Mouse (Mus musculus): ENCODE data around the gene Irf8. TPM values are rescaled to one million over a fixed set of nuclear protein-coding genes. Genes with fewer than 3 reads are reported as not detected.

The Irf8 gene
- total RNA-seq (2022): 10 to 100 TPM; 19.5 to 46.7 (median 34.6) TPM

DNA sequence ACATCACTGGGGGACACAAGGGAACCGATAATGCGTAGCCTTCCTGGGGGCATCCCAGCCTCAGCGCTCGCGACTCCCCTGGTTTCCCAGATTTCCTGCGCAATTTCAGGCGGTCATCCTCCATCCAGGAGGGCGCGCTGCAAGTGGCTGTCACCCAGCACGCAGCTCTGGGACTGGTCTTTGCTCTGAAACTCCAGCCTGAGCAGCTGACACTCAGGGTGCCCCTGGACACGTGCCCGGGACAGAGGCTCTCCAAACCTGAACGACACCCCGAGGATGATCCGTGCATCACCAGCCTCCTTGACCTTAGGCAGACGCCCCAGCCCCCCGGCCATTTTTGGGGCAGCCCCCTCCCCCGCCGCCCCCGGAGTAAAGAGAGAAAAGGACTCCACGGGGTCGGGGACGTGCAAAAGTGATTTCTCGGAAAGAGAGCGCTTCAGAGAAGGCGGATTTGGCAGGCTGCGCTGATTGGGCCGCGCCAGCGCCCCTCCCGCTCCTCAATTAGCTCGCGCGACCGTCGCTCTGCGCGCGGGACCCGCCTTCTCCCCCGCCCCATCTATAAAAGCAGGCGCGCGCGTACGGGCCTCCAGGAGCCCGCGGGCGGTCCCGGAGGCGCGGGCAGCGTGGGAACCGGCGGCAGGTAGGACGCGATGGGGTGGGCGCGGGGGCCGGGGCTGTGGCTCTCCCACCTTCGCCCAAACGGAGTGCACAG, at the start of gene Irf8:
TSS of gene Irf8 (plus strand) at position 589 of the 712 bp plus-strand sequence.
- DNase-seq: peak; percentile 84

DNA sequence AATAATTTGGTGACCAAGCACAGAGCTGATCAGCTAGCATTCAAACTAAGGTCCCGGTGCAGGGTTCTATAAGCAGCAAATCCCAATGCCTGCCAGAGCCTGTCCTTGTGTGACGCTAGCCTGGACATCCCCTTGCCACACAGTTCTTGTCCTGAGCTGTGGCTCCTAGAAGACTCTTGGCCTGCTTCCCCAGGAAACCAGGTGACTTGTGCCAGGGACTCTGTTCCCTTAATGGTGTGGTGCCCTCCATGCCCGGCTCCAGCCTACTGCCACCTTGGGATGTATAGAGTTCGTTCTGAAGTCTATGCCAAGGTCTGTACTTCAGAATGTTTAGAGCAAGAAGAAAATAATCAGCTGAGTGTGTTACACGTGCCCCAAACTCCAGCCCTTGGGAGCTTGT, 49.6 kb upstream of the Irf8 start:
- DNase-seq: no peak

DNA sequence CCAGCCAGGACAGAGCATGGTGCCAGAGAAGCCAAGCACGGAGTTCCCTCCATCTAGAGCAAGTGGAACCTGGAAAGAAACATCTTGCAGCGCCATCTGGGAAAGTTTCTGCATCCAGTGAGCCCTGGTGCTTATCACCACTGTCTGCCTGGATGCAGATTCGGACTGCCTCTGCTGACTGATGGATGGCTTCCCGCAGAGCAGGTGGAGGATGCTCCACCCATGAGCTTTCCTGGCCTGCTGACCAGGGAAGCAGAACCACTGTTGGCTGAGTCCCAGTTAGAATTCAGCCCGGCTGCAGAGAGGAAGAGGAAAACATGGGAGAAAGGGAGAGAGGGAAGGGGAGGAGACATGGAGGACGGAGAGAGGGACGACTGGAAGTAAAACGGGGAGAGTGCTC, 48.4 kb upstream of the Irf8 start:
- no peak for DNase-seq

DNA sequence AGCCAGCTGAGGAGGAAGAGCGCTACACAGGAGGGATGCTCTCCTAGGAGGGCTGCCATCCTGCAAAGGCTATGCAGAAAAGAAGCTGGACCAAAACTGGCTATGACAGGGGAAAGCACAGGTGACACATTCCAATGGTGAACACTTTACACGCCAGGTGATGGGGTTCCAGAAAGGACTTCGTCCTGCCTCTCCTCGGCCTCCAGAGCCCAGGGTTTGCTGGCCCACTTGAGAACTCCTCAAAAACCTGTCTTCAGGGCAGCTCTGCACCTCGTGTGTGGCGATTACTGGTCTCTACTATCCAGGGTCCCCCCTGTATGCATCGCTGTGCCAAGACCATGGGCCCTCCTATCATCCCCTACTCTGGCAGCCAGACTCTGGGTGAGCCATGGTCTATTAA, 47.6 kb upstream of the Irf8 start:
- no peak for DNase-seq

DNA sequence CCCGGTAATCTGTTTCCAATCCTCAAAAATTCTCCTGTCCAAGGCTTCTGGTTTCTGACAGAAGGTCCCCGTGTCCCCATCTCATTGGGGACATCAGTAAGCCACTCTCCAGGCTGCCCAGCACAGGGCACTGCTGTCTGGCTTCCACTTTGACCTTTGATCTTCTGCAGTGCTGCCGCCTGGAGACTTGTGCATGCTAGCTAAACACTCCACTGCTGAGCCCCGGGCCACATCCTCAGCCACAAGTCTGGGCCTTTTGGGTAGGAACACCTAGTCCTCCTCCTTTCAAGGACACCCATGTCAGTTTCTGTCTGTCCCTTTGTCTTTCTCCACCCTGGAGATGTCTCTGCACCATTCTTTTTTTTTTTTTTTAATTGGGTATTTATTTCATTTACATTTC, 43.2 kb upstream of the Irf8 start:
- DNase-seq: no peak

DNA sequence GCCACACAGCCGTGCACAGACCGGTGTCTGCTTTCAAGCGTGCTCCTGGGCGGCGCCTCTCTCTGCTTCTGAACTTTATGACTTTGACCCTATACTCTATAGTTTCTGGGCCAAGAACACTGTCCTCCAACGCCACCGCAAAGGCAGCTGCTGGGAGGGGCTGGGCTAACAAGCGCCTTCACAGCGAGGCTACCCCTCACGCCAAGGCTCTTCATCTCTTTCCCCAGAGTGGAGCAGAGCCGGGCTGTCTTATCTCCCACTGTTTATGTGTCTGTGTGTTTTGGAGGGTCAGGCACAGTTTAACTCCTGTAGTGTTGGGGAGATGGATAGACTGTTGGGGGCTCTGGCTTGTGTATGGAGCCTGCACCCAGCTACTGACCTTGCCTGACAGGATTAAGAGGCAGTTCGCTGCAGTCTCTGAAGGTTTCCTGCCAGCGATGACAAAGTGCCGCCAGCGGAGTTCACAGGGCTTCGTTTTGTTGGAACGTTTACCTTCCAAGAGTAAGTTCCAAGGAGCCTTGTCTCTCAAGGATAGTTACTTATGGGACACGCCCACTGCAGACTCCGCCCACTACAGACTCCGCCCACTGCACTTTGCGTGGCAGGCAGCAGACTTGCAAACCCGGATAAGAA, 42.2 kb upstream of the Irf8 start:
- DNase-seq: no peak

DNA sequence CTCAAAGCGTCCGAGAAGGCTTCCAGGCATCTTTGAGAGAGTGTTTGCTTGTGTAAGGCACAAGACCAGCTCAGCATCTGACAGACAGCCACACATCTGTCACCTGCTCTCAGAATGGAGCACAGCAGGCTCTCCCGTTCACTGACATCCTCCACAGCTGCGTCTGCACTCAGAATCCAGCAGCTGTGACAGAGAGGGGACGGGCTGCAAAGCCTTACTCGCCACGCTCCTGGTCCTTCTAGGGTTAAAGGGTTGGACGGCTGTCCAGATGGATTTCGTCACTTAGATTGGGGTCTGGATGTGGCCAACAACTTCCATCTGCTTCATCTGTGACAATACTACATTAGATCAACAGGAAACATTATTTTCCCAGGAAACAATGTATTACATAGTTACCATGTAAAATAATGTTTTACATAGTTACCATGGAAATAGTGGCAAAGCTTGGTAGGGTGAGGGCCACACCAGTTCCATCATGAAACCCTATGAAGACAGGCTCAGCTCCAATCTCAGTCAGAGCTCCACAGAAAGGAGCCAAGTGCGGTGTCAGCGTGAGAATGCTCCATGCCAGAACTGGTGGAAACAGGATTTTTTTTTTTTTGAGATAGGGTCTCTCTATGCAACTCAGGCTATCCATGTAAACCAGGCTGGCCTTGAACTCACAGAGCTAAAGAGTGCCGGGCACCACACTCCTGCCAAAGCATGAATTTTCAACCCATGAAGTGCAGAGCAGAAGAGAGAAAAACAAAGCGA, 39.6 kb upstream of the Irf8 start:
- DNase-seq: no peak

DNA sequence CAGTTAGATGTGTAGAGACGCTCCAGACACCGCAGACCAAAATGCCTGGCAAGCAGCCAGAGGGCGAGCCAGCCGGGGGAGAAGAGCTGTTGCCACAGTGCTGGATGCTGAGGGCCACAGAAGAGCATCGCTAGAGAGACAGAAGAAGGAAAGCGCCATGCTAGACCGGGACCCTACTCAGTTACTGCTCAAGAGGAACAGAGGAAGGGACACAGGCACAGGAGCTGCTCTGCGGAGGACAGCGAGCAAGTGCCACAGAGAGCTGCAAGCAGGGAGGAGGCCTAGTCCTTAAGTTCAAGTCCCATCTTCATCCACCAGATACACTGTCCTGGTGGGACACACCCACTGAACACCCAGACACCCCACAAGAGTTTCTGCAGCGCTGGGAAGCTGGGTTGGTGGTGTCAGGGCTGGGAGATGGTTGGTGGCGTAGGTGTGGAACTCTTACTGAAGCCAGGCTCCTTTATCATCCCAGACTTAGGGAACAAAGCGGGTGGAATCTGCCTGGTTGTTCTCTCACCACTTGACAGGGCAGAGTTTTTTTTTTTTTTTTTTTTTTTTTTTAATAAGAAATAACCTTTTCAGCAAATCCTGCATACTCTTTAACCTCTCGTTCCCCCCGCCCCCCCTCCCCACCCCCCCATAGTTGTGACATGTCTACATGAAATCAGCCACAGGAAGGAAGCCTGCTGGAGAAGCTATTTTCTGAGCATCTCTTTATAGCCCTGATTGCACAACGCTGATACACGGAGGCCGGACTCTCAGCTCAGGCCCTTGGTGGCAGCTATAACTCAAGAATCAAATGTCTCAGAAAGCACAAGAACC, 38.8 kb upstream of the Irf8 start:
- DNase-seq: no peak

DNA sequence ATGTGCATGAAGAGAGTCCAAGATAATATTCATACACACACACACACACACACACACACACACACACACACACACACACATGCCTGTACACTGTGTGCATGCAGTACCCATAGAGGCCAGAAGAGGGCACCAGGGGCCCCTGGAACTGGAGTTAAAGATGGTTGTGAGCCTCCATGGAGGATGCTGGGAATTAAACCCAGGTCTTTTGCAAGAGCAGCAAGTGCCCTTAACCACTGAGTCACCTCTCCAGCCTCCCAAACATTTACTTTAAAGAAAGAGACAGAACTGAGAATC, 38.2 kb upstream of the Irf8 start:
- DNase-seq: no peak

DNA sequence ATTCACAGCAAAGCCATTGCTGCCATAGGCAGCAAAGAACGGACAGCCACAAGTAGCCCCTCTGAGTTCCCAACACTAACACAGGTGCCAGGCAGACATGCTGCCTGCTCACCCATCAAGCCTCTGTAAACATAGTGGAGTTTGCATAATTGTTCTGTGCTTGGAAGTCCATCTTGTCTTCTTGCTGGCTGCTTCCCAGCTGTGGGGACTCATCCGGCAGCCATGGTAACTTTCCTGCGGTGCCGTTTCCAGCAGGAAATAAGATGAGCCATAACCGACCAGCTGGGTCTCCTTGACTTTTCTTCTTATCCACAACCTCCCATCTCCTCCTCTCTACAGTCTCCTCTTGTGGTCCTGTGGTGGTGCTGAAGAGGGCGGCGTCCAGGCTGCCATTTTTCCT, 37.7 kb upstream of the Irf8 start:
- no peak for DNase-seq

DNA sequence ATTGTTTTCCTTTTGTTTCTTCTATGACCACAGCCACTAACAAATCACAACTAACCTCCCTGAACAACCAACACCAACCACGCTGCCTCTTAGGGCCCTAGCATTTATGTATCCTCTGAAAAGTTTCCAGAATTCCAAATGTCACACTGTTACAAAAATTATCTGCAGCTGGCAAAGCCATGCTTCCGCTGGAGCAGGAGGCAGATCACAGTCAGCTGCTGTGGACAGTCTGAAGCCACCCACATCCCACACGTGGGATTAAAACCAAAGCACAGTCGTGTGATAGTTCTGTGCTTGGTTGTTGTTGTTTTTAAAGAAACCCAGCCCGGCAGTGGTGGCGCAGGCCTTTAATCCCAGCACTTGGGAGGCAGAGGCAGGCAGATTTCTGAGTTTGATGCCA, 37.1 kb upstream of the Irf8 start:
- DNase-seq: no peak

DNA sequence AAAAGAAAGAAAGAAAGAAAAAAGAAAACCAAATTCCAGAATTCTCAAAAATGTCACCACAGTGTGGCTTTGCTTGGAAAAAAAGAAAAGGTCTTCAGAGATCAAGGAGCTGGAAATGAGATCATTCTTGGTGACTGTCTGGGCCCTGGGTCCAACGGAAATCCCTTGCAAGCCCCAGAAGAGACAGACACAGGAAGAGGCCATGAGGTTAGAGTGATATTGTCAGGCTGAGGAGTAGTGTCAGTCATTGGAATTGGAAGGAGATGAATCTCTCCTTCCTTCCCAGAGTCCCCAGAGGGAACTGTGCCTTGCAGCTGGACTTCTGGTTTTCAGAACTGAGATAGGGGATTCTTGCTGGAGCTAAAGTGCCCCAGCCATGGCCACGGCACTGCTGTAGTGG, 36.6 kb upstream of the Irf8 start:
- DNase-seq: no peak

DNA sequence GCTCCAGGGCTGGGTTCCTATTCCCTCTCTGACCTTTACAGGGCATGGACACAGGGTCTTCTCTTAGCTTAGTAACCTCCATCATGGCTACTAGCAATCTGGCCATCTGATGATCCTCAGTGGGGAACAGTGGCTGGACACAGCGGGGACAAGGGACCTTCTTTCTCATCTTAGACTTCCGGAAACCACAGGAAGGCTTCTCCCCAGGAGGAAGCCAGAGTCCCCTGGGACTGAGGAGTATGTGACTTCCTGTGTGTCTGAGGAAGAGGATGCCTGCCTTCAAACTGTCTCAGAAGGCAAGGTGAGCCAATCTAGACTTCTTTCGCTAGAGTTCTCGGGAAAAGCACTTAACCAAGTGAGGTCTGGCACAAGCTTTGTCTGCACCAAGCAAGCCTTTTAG, 36.1 kb upstream of the Irf8 start:
- no peak for DNase-seq

DNA sequence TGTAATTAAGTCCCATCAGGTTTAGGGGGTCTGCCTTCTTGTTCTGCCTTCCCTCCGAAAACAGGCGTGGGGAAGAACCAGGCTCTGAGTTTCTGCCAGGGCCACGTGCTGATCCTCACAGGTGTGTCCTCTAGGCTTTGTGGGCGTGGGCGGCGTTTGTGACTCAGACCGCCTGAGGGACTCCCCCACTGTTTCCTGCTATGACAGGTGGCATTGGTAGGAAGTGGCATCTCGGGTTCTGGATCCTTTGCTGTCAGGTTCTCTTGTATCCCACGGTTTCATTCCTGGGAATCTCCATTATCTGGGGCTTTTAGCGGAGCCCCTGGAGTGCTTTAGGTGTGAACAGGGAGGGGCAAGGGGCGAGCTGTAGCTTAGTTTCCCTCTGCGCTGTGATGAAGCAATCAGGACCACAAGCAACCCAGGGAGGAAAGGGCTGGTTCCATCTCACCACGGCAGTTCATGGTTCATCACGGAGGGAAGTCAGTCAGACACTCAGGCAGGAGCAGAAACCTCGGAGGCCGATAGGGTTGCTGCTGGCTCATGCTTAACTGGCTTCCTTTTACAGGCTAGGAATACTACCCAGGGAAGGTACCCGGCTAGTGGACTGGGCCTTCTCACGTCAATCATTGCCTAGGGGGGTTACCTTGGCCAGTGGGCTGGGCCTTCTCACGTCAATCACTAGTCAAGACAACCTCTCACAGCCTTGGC, 34.2 kb upstream of the Irf8 start:
- DNase-seq: no peak

DNA sequence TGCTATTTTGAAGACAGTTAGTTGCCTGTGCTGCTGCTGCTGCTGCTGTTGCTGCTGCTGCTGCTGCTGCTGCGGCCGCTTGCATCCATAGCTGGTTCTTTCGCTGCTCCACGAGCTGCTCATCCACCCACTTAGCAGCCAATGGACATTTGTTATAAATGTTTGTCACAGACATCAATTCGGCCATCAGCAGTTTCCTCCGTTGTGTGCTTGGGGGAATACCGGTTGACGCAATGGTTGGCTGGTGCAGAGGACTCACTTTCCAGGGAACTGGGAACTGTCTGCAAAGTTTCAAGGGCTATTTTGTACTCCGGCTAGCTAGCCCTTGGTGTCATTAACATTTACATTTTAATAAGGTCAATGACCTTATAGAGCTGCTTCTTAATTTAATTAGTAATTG, 32.0 kb upstream of the Irf8 start:
- no peak for DNase-seq

DNA sequence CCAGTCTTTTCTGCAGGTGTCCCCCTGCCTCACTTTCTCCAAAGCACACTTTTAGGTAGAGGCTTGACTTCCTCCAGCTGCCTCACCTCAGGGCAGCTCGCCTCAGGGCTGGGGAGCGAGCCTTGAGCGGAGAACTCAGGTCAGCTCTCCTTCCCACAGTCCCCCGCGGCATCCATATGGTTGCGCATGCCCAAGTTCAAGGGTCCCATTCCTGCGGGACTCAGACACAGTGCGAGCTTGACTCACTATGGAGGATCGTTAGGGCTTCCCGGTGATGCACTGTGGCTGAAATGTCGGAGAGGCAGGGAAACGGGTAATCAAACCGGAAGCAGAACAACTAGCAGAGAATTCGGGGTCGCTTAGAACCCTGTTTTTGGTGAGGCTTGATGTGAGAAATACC, 31.0 kb upstream of the Irf8 start:
- DNase-seq: no peak

DNA sequence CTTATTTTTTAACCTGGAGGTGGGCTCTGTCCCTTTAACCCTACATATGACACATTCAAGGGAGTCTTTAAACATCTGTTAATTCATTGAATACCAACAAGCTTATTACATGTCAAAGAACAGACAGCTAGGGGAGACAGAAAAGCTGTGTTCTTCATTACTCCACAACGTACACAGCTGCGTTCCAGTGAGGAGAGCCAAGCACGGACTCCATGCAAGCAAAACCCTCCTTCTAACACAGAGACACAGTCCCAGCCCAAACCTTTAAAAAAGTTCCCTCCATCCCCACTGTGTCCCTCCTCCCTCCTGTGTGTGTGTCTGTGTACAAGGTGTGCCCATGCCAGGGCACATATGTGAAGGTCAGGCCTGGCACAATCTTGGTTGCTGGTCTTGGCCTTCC, 30.0 kb upstream of the Irf8 start:
- no peak for DNase-seq

DNA sequence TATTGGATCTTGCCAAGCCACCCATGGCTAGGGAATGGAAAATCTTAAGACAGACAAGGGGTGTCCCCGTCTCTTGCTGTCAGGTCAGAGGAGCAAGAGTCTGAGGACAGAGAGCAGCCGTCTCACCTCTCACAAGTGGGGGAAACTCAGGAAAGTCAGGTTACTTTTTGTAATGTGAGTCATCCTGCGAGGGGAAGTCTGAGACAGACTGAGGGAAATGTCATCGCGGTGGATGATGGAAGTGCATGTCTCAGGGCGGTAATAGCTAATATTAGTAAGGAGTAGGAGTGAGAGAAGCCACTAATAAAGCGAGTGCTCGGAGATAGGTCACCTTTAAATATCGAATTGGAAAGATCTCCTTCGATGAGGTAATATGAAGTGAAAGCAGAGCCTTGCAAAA, 27.0 kb upstream of the Irf8 start:
- no peak for DNase-seq

DNA sequence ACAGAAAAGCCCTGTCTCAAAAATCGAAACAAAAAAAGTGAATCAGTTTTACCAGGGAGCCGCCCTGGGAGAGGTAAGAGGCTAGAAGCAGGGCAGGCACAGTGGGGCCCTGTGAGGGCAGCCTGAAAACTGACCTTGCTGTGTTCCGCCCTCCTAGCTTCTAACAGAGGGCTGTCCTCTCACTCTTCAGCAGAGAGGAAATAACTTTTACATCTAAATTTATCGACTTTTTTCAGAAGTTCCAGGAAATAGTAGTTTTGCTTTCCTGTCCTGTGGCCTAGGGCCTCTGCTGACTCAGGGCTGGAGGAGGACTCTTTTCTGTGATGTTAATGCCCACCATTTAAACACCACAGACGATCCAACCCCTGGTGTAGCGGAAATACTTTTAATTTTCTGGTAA, 21.0 kb upstream of the Irf8 start:
- DNase-seq: no peak

DNA sequence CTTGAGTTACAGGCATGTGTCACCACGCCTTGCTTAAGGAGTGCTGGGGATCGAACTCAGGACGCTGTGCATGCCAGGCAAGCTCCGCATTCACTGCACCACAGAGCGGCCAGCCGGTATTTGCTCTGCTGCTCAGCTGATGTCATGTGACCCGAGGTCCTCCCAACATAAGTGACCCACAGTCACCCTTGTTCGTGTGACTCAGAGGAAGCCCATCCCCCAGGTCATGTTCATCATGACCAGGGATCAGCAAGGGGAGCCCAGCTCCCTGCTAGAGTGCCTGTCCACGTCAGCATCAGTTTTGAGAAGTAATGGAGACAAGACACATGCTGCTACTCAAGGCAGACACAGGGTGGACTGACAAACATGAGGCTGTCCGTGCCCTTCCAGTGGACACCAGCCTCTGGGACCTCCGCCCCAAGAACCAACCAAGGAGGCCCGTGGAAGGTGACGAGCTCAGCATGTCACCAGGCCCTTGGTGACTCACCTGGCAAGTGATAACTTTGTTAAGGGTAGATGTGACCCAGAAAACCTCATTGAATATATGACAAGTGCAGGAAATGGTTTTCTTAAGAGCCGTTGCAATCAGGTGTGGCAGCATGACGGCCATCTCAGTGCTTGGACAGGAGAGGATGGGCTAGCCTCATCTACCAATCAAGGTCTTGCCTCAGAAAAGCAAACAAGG, 20.0 kb upstream of the Irf8 start:
- DNase-seq: no peak

DNA sequence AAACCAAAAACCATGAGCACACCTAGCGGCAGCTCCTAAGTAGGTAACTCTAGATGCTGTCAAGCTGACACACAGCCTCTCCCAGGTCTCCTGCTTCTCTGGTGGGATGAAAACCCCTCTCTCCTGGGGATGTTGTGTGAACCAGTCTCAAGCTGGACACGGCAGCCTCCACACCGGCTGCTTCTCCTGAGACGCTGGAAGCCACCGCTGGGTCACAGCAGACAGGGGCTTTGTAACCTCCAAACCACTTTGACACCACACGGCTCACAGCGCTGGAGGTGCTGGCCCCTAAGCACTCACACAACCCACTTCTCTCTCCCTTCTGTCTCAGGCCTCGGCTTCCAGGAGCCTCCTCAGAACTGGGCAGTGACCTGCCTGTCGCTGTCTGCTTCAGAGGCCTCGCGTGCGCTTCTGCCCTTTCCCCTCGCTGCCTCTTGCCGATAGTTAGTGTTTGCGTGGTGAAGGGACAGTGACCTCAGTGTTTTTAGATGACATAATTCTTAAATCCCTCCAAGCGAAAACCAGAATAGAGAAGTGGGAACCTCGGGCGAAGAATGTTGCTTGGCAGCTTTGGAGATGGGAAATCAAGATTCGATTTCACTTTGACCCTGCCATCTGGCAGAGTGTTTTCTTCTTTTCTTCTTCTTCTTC, 16.4 kb upstream of the Irf8 start:
- DNase-seq: no peak
